Mouse (Mus musculus): Measurements from ENCODE around the gene Coq10a.

Gene Coq10a

DNA sequence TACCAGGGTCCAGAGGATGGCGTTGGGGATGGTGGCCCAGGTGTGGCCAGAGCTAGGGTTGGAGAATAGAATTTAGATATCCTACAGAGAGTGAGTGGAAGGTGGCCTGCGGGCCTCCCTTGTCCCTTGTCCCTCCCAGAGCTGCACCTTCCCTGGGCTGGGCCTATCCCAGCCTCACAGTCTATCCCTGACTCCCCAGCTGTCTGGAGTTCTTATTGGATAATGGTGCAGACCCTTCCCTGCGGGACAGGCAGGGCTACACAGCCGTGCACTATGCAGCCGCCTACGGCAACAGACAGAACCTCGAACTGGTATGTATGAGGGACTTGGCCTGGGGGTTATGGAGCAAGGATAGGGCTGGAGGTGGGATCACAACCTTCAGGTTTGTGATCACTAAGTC, 17.1 kb upstream of the Coq10a start:
- in situ Hi-C loops (cut with MboI, MseI) = no loop called here

GRCm38 (mm10) chr10:128382482-128382881, 13.7 kb upstream of the Coq10a start:
- in situ Hi-C loops (cut with MboI, MseI) = no loop called here

DNA sequence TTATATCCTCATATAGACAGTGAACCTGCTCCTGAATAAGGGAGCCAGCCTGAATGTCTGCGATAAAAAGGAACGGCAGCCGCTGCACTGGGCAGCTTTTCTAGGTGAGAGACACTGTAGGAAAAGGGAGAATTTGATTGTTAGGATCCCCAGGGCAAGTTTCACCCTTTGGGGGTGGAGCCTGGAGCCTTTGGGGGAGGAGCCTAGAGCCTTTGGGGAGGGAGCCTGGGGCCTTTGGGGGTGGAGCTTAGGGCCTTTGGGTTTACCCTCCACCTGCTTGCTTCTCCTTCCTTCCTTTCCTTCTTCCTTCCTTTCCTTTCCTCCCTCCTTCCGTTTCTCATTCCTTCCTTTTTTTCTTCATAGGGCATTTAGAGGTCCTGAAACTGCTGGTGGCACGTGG, 11.8 kb upstream of the Coq10a start:
- in situ Hi-C loops (cut with MboI, MseI) = no loop called here

- in situ Hi-C loops (cut with MboI, MseI) = loop anchor here (10.0 kb wide), 1 partner anchor 1304 kb away; the partner anchor contains the start of genes Agap2 and Tspan31
Observed at GRCm38 (mm10) chr10:128379260-128379659, 10.5 kb upstream of the Coq10a start.

DNA sequence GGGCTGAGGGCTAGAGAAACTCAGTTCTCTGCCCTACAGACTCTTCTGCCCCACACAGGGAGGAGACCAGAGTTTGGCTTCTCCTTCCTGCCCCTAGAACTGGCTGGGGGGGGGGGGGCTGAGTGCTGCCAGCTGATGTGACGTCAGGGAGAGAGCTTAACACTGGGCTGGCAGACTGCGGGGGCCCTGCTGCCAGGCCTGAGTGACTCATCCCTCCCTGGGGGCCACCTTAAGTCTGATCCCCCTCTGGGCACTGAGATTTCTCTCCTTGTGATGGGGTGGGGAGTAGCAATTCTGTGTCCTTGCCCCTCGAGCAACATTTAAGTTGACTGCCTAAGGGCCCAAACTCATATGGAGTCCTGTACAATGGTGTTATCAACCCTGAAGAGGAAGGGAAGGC, 9.7 kb upstream of the Coq10a start:
- in situ Hi-C loops (cut with MboI, MseI) = loop anchor here (10.0 kb wide), 1 partner anchor 1304 kb away; the partner anchor contains the start of genes Agap2 and Tspan31

- in situ Hi-C loops (cut with MboI, MseI) = loop anchor here (10.0 kb wide), 1 partner anchor 1303 kb away; the partner anchor contains the start of genes Agap2 and Tspan31
Observed at GRCm38 (mm10) chr10:128377940-128378448, 9.2 kb upstream of the Coq10a start.

DNA sequence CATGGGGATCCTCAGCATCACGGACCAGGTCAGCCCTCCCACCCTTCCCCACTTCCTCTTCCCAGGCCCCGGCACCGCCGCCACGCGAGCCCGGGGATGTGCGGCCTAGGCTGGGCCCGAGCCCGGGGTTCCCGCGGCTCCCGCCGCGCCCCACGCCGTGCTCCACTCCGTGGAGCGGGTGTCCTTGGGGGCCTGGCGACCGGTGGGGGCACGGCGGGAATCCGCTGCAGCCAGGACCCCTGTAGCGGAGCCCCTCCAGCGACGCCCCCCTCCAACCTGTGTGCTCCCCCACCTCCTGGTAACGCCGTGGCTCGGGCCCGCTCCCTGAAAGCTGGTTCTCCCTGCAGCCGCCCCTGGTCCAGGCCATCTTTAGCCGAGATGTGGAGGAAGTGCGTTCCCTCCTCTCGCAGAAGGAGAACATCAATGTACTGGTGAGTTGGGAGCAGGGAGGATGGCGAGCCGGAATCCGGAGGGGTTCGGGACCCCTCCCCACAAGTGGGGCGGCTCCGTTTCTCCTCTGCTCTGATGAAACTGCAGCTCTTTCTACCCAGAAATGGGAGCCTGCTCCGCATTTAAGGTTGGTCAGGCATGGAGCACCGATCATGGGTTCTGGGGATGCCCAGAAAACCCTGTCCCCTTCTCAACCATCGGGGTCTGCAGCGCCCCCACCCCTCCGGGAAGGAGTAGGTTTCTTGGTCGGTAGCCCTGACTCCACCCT, 8.6 kb upstream of the Coq10a start:
- in situ Hi-C loops (cut with MboI, MseI) = loop anchor here (10.0 kb wide), 1 partner anchor 1303 kb away; the partner anchor contains the start of genes Agap2 and Tspan31

- in situ Hi-C loops (cut with MboI, MseI) = loop anchor here (10.0 kb wide), 1 partner anchor 1302 kb away; the partner anchor contains the start of genes Agap2 and Tspan31
Observed at GRCm38 (mm10) chr10:128376455-128377211, 7.8 kb upstream of the Coq10a start, which contains the start of gene Ankrd52. Gene Ankrd52, plus strand, starts transcription at chr10:128377115.

GRCm38 (mm10) chr10:128376099-128376454, 7.3 kb upstream of the Coq10a start:
- in situ Hi-C loops (cut with MboI, MseI) = loop anchor here (10.0 kb wide), 1 partner anchor 1301 kb away; the partner anchor contains the start of genes Agap2 and Tspan31

GRCm38 (mm10) chr10:128374393-128374792, 5.6 kb upstream of the Coq10a start:
- in situ Hi-C loops (cut with MboI, MseI) = loop anchor here (10.0 kb wide), 1 partner anchor 1300 kb away; the partner anchor contains the start of genes Agap2 and Tspan31

GRCm38 (mm10) chr10:128372989-128373748, 4.4 kb upstream of the Coq10a start:
- in situ Hi-C loops (cut with MboI, MseI) = loop anchor here (10.0 kb wide), 1 partner anchor 1298 kb away; the partner anchor contains the start of genes Agap2 and Tspan31

DNA sequence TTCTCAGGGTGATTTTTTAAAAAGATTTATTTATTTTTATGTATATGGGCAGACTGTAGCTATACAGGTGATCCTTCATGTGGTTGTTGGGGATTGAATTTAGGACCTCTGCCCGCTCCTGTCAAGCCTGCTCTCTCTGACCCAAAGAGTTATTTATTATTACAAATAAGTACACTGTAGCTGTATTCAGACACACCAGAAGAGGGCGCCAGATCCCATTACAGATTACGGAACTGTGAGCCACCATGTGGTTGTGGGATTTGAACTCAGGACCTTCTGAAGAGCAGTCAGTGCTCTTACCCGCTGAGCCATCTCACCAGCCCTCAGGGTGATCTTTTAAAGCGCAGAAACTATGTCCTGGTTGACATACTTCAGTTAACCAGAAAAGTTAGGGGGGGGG, 3.3 kb upstream of the Coq10a start:
- in situ Hi-C loops (cut with MboI, MseI) = loop anchor here (10.0 kb wide), 1 partner anchor 1297 kb away; the partner anchor contains the start of genes Agap2 and Tspan31

DNA sequence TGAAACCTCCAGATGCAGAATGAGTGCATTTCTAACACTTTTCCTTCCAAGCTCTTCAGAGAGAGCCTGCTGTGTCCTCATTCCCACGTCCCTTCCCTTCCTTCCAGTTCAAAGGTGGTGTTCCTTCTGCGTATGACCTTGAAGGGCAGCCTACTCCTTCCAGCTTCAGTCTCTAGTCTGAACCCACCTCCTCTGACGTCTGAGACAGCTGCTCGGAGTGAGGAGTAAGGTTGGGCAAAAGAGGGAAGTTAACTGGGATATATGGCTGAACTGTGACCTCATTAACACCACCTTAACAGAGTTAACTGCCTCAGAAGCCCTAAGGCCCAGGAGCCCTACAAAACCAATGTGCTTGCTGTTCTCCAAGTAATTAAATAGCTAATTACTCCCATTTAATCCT, 1.8 kb upstream of the Coq10a start:
- in situ Hi-C loops (cut with MboI, MseI) = loop anchor here (10.0 kb wide), 1 partner anchor 1296 kb away; the partner anchor contains the start of genes Agap2 and Tspan31

DNA sequence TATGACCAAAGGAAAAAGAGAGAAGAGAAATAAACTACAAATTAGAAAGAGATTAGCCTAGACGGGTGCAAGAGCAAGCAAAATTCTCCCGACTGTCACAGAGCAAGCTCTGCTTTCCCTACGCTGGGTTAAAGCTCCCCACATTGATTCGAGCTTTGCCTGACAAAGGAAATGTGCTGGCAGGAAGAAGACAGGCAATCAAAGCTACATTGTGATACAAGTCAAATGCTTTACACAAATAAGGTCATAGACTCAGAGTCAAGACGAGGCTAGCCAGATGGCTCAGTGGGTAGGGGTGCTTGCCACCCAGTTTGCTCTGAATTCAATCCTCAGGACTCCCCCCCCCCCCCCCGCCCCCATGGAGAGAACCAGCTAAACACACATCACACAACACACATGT, 1.2 kb upstream of the Coq10a start:
- in situ Hi-C loops (cut with MboI, MseI) = loop anchor here (10.0 kb wide), 1 partner anchor 1295 kb away; the partner anchor contains the start of genes Agap2 and Tspan31

DNA sequence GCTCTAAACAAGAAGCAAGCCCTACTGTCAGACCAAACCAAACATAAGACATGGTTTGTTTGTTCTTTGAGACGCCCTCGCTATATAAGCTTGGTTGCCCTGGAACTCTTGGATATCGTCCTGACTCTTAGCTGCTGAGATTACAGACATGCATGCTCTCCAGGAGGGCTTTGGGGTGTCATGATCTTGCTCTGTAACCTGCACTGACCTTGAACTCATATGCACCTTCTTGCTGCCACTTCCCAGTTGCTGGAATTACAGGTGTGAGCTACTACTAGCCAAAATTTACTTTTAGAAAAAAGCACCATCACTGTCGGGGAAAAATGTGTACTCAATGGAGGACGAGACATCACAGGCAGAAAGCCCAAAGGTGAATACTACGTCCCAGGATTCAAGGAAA, 802 bp upstream of the Coq10a start:
- in situ Hi-C loops (cut with MboI, MseI) = no loop called here

DNA sequence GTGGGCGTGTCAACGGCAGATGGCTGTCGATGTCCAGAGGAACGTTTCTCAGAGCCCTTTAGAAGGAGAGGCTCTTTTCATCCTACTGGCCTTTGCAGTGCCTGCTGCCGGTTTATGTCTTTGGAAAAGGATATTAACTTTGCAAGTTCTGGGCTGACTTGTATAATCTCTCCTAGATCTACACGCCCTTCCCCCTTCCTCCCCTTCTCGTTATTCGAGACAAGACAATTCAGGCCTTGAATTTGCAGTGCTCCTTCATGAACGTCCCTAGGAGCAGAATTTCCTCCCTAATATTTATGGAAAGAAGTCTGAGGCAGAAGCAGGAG, 384 bp upstream of the Coq10a start:
- in situ Hi-C loops (cut with MboI, MseI) = no loop called here

GRCm38 (mm10) chr10:128367899-128368401, 847 bp downstream of the Coq10a start:
- in situ Hi-C loops (cut with MboI, MseI) = no loop called here

DNA sequence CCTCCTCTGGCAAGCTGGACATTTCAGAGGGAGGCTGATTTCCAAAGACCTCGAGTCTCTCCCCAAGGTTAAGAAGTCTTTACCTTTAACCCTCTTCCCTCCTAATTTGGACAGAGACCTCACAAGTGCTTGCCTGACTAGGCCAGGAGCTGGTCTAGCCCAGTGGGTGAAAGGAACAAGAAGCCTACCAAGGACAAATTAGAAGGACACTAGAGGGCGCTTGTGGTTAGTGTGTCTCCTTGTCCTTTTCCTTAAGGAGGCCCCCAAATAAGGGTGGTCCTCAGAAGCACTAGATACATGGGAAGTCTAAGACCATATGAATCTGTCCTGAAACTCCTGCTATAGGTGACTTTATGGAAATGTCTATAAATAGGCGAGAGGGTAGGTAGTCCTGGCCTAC, 6.2 kb downstream of the Coq10a start:
- in situ Hi-C loops (cut with MboI, MseI) = no loop called here

DNA sequence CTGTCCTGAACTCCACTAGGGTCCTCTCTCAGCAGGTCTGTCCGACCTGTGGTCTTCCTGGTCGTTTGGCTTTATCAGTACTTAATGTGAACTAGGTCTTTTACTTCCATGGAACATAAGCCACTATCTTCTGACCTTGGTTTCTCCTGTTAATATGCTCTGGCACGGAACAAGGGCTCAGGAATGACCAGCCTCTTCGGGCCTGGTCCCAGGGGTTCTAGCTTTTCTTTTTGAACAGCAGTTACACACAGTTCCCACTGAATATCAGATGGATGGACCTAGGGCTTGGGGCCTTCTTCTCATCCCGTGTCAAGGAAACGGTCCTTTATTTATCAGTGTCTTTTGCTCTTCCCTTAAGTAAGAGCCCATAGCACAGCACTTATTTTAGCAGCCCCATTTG, 7.0 kb downstream of the Coq10a start:
- in situ Hi-C loops (cut with MboI, MseI) = no loop called here

DNA sequence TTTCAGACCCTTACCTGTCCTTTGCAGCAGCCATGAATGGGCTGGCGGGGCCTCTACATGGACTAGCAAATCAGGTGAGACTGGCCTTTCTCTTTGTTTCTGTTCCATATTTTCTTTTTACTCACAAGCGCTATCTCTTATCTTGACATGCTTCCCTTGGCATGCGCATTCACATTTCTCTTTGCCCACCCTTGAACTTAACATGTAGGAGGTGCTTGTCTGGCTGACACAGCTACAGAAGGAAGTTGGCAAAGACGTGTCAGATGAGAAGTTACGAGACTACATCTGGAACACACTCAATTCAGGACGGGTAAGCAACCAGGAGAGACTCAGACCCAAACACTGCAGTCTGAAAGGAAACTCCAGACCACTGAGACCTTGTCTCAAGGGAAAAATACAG, 9.6 kb downstream of the Coq10a start:
- in situ Hi-C loops (cut with MboI, MseI) = no loop called here

- in situ Hi-C loops (cut with MboI, MseI) = no loop called here
Observed at GRCm38 (mm10) chr10:128358796-128359195, 10.0 kb downstream of the Coq10a start.

Measured in T-helper 2 cell (primary cell).